Comparison of ENCODE assay signal across 25 mouse cellular contexts in the genomic region with DNA sequence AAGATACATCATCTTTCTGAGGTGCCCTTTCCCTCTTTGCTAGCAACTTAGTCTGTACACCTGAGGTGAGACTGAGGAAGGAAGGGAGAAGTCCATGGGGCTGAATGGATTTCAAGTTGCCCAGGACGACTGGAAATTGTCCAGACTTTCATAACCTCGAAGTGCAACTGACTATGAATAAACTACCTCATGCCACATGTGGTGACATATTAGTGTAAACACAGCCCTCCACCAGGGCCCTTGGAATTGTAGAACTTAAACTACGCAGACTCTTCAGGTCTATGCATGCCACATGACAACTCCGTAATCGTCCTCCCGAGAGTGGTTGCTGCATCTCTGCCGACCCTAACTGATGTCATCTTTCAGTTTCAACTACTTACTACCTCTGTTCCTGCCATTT.
"Had no signal": no experiment of that assay in that cellular context is flagged by ENCODE, and none has a peak within 500 bp of the region (broad histone marks: within the 10 kb centered on the region; RNA-seq: fewer than 3 reads in every experiment).

No protein-coding gene starts in this region.

- DNase-seq: forebrain, postnatal 0 days; gastrocnemius, postnatal 14 days; gastrocnemius, postnatal 36 days; heart, adult 11 months; heart, adult 2 months; heart, postnatal 14 days; heart, postnatal 36 days; kidney, adult 11 months; kidney, adult 2 months; kidney, adult 9 months; kidney, postnatal 14 days; kidney, postnatal 36 days; layer of hippocampus, adult 9-11 months; layer of hippocampus, postnatal 36 days; left cerebral cortex, postnatal 4 days had no signal

- H3K9me3 ChIP-seq: heart, embryonic 13.5 days; heart, embryonic 15.5 days; hindbrain, embryonic 13.5 days; hindbrain, embryonic 15.5 days; kidney, embryonic 15.5 days; limb, embryonic 13.5 days had no signal

- H3K9ac ChIP-seq: forebrain, postnatal 0 days; heart, embryonic 13.5 days; heart, embryonic 15.5 days; hindbrain, embryonic 13.5 days; hindbrain, embryonic 15.5 days; kidney, embryonic 15.5 days; limb, embryonic 13.5 days had no signal

- H3K27ac ChIP-seq: heart, adult 2 months; heart, embryonic 13.5 days; heart, embryonic 15.5 days; hindbrain, embryonic 13.5 days; hindbrain, embryonic 15.5 days; hindbrain, postnatal 0 days; kidney, embryonic 15.5 days; kidney, postnatal 0 days; limb, embryonic 13.5 days had no signal

- H3K4me3 ChIP-seq: heart, adult 2 months; heart, embryonic 13.5 days; heart, embryonic 15.5 days; hindbrain, embryonic 13.5 days; hindbrain, embryonic 15.5 days; kidney, embryonic 15.5 days; limb, embryonic 13.5 days had no signal

- H3K4me1 ChIP-seq: heart, embryonic 13.5 days; heart, embryonic 15.5 days; hindbrain, embryonic 15.5 days had no signal

- H3K27me3 ChIP-seq: heart, embryonic 13.5 days; heart, embryonic 15.5 days; hindbrain, embryonic 13.5 days; hindbrain, embryonic 15.5 days; kidney, embryonic 15.5 days; limb, embryonic 13.5 days had no signal

- H3K4me2 ChIP-seq: heart, embryonic 11.5 days; heart, embryonic 13.5 days; heart, embryonic 15.5 days; hindbrain, embryonic 13.5 days; hindbrain, embryonic 15.5 days; kidney, embryonic 15.5 days; limb, embryonic 13.5 days had no signal

- ATAC-seq: forebrain, postnatal 0 days; hindbrain, postnatal 0 days; intestine, embryonic 16.5 days had no signal
